Mouse (Mus musculus) neural tube, embryonic 15.5 days (tissue): ENCODE measurements around the gene Nts. TPM values are rescaled to one million over a fixed set of nuclear protein-coding genes. Genes with fewer than 3 reads are reported as not detected.

Experiments used
- ATAC-seq: fragments of 200-750 bp; cut with Nextera tagmentation; 2 replicates; pipeline ENCODE4 v1.8.0; 2017; ENCODE audit warnings: mild to moderate bottlenecking, moderate TSS enrichment, moderate library complexity; ENCODE audit not compliant: low FRiP score
- H3K27ac ChIP-seq: fragments of 300-500 bp; sonication (generic); replicated peaks from 2 replicates; pipeline ENCODE4 v1.5.1; 2015; ENCODE audit warnings: mild to moderate bottlenecking, inconsistent platforms
- H3K27me3 ChIP-seq: fragments of 300-500 bp; sonication (generic); replicated peaks from 2 replicates; pipeline ENCODE4 v1.6.1; 2015; ENCODE audit warnings: inconsistent platforms
- H3K36me3 ChIP-seq: fragments of 300-500 bp; sonication (generic); 2 replicates; pipeline ENCODE4 v1.6.1; 2015; ENCODE audit warnings: inconsistent platforms
- H3K4me1 ChIP-seq: fragments of 300-500 bp; sonication (generic); 2 replicates; pipeline ENCODE4 v1.6.1; 2015; ENCODE audit warnings: inconsistent platforms
- H3K4me2 ChIP-seq: fragments of 300-500 bp; sonication (generic); 2 replicates; pipeline ENCODE4 v1.6.1; 2015; ENCODE audit warnings: inconsistent platforms, mild to moderate bottlenecking, moderate library complexity
- H3K4me3 ChIP-seq: fragments of 300-500 bp; sonication (generic); replicated peaks from 2 replicates; pipeline ENCODE4 v1.5.1; 2015; ENCODE audit warnings: mild to moderate bottlenecking, inconsistent platforms
- H3K9ac ChIP-seq: fragments of 300-500 bp; sonication (generic); replicated peaks from 2 replicates; pipeline ENCODE4 v1.6.1; 2015; ENCODE audit warnings: mild to moderate bottlenecking, inconsistent platforms
- H3K9me3 ChIP-seq: fragments of 300-500 bp; sonication (generic); replicated peaks from 2 replicates; pipeline ENCODE4 v1.6.1; 2016; ENCODE audit warnings: inconsistent platforms
- WGBS: fragments of 180-500 bp; shearing (Covaris S2); methylation state at CpG from one replicate; pipeline ENCODE4 v1.1.7; 2015; ENCODE audit warnings: mixed read lengths; 5-methylcytosine and 5-hydroxymethylcytosine counted together
- polyA plus RNA-seq: library from polyadenylated mRNA; unstranded; fragments of >200 nt; fragmentation: Nextera tagmentation; extraction: Ambion mirVana; gene quantifications from 2 replicates; pipeline ENCODE4 v1.2.1, GENCODE M21; 2015

Gene Nts
- 7.9 and 11.3 TPM in 2 replicates for polyA plus RNA-seq

- Histone ChIP-seq H3K27ac (no peak within 1 kb of the TSS), H3K4me1 (no peaks in the 10 kb centered on the region), H3K9me3 (no peaks in the 10 kb centered on the region), H3K9ac (no peak within 1 kb of the TSS), H3K36me3 (no peaks in the 10 kb centered on the region), H3K4me2 (no peak within 1 kb of the TSS), H3K27me3 (no peaks in the 10 kb centered on the region), H3K4me3 (no peak within 1 kb of the TSS)
- WGBS: 37% methylated on average over 3 of the region's 3 CpGs
- no peak for ATAC-seq
These were observed at the start of gene Nts for GRCm38 (mm10) chr10:102490386-102490785. TSS of gene Nts (minus strand) at chr10:102490486.

- H3K9ac ChIP-seq: no peak overlapping the region
- no peak for ATAC-seq
- no peaks in the 10 kb centered on the region for H3K36me3 ChIP-seq
- WGBS: 77% methylated on average over 3 of the region's 3 CpGs
- H3K9me3 ChIP-seq: no peaks in the 10 kb centered on the region
- no peak overlapping the region for H3K4me3 ChIP-seq
- no peaks in the 10 kb centered on the region for H3K4me1 ChIP-seq
- no peak overlapping the region for H3K4me2 ChIP-seq
- no peaks in the 10 kb centered on the region for H3K27me3 ChIP-seq
- no peak overlapping the region for H3K27ac ChIP-seq
These were observed 37.6 kb upstream of the Nts start for GRCm38 (mm10) chr10:102527901-102528300.

- Histone ChIP-seq H3K27ac (no peak overlapping the region), H3K4me1 (no peaks in the 10 kb centered on the region; the same call in 1 of the 2 replicates), H3K36me3 (no peaks in the 10 kb centered on the region), H3K9ac (no peak overlapping the region), H3K27me3 (no peaks in the 10 kb centered on the region), H3K9me3 (no peaks in the 10 kb centered on the region), H3K4me2 (no peak overlapping the region), H3K4me3 (no peak overlapping the region)
- no peak for ATAC-seq
- WGBS: 5% methylated on average over 1 of the region's 1 CpGs
These were observed 23.9 kb upstream of the Nts start for GRCm38 (mm10) chr10:102514159-102514558.

DNA sequence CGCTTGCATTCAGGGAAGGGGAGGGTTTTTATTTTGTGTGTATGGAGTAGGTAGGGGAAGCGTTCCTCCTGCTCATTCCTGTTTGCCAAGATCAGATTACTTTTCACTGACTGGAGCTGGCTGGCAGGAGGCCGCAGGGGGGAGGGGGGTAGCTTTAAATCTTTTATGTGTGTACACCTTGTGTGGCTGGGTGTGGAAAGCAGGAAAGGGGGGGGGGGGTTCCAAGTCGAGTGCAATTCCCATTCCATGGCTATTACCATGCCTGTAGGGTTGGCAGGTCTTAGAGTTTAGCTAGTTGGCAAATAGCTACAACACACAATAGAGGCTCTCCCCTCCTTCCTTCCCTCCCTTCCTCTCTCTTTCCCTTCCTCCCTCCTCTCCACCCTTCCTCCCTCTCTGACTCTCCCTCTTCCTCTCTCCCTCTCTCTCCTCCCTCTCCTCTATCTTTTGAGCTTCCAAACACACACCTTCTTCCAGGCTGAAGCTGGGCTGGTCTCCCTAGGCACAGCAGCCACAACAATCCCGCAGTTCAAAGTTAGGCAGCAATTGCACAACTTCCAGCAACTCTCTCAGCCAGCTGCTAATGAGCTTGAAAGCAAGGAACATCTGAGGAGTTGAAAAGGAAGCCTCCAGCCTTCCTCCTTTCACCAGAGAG, 21.6 kb upstream of the Nts start, which contains the start of gene Rassf9:
TSS of gene Rassf9 (plus strand) at position 416 of the 655 bp plus-strand sequence.
- 13% methylated on average over 5 of the region's 5 CpGs for WGBS
- no peaks in the 10 kb centered on the region for H3K9me3 ChIP-seq
- peak within 1 kb of the TSS; percentile 9 for H3K4me2 ChIP-seq
- no peaks in the 10 kb centered on the region; the same call in 1 of the 2 replicates for H3K4me1 ChIP-seq
- H3K36me3 ChIP-seq: no peaks in the 10 kb centered on the region
- no peak within 1 kb of the TSS for H3K4me3 ChIP-seq
- no peak for ATAC-seq
- H3K27me3 ChIP-seq: no peaks in the 10 kb centered on the region
- H3K27ac ChIP-seq: no peak within 1 kb of the TSS
- no peak within 1 kb of the TSS for H3K9ac ChIP-seq

GRCm38 (mm10) chr10:102511461-102511806, 21.1 kb upstream of the Nts start:
- Histone ChIP-seq H3K4me3 (no peak overlapping the region), H3K27ac (no peak overlapping the region), H3K4me2 (peak overlapping the region; percentile 9), H3K9ac (no peak overlapping the region), H3K36me3 (no peaks in the 10 kb centered on the region), H3K27me3 (no peaks in the 10 kb centered on the region), H3K9me3 (no peaks in the 10 kb centered on the region), H3K4me1 (no peaks in the 10 kb centered on the region; the same call in 1 of the 2 replicates)
- WGBS: 37% methylated on average over 3 of the region's 3 CpGs
- ATAC-seq: no peak

GRCm38 (mm10) chr10:102507386-102507785, 17.1 kb upstream of the Nts start:
- WGBS: 71% methylated on average over 4 of the region's 4 CpGs
- ATAC-seq: no peak
- no peak overlapping the region for H3K4me3 ChIP-seq
- no peak overlapping the region for H3K4me2 ChIP-seq
- no peaks in the 10 kb centered on the region for H3K36me3 ChIP-seq
- H3K9ac ChIP-seq: no peak overlapping the region
- H3K27me3 ChIP-seq: no peaks in the 10 kb centered on the region
- H3K4me1 ChIP-seq: no peaks in the 10 kb centered on the region; the same call in 1 of the 2 replicates
- no peaks in the 10 kb centered on the region for H3K9me3 ChIP-seq
- no peak overlapping the region for H3K27ac ChIP-seq

- H3K36me3 ChIP-seq: no peaks in the 10 kb centered on the region
- H3K27ac ChIP-seq: no peak overlapping the region
- 29% methylated on average over 4 of the region's 4 CpGs for WGBS
- no peaks in the 10 kb centered on the region for H3K9me3 ChIP-seq
- no peak overlapping the region for H3K4me3 ChIP-seq
- no peak overlapping the region for H3K4me2 ChIP-seq
- H3K9ac ChIP-seq: no peak overlapping the region
- no peaks in the 10 kb centered on the region for H3K4me1 ChIP-seq
- no peak for ATAC-seq
- H3K27me3 ChIP-seq: no peaks in the 10 kb centered on the region
These were observed 8.5 kb upstream of the Nts start for GRCm38 (mm10) chr10:102498754-102499153.

DNA sequence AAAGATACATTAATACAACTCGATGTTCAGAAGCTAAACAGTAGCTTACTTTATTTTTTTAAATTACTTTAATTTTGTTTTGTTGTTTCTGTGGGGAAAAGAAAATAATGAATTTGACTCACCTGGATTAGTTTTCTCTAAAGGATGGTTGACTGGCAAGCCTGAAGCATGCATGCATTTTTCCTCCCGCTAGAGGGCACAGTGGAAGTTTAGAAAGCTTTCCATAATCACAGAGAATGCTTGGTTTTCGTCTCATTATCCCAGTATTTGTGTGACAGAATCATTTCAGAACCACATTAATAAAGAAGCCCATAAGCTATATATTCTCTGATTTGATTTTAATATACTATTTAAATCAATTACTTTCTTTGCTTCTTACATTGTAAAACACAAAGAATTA, 1.5 kb upstream of the Nts start:
- WGBS: 13% methylated on average over 3 of the region's 3 CpGs
- ATAC-seq: no peak

DNA sequence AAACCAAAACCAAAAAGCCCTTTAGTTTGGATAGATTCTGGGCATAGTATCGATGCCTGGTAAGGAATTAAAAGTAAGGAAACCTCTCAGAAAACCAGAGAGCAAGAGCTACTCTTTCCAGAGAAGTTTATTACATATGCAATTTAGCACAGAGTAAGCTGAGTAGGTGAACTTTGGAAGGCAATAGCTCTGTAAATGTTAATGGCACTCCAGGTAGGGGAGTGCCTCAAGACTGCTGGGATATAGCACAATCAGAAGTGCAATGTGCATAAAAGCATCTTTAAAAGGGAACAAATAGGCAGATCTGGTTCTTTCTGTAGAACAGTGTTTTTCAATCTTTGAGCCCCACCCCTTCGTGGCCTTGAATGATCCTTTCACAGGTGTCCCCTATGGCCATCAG, 20.9 kb downstream of the Nts start:
- Histone ChIP-seq H3K9ac (no peak overlapping the region), H3K4me3 (no peak overlapping the region), H3K36me3 (no peaks in the 10 kb centered on the region), H3K4me1 (no peaks in the 10 kb centered on the region), H3K27ac (no peak overlapping the region), H3K9me3 (no peaks in the 10 kb centered on the region), H3K4me2 (no peak overlapping the region), H3K27me3 (no peaks in the 10 kb centered on the region)
- 86% methylated on average over 2 of the region's 2 CpGs for WGBS
- ATAC-seq: no peak

More for the DNA sequence above, 1.5 kb upstream of the Nts start:
- Histone ChIP-seq H3K36me3 (no peaks in the 10 kb centered on the region), H3K27ac (no peak overlapping the region), H3K4me2 (no peak overlapping the region), H3K4me1 (no peaks in the 10 kb centered on the region), H3K9ac (no peak overlapping the region), H3K4me3 (no peak overlapping the region), H3K27me3 (no peaks in the 10 kb centered on the region), H3K9me3 (no peaks in the 10 kb centered on the region)

DNA sequence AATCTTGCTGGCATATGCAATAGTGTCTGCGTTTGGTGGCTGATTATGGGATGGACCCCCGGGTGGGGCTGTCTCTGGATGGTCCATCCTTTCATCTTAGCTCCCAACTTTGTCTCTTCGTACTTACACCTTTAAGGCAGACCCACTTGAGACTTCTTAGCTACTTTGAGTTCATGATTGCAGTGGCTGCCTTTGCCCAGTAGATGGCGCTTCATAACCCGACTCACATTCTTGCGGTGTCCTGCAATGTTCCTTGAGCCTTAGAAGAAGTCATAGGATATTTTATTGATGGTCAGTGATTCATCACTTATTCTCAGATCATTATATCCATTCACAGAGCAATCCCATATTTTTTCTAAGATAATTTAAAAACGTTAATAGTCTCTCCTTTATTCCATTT, 38.5 kb downstream of the Nts start:
- Histone ChIP-seq H3K9ac (no peak overlapping the region), H3K4me2 (no peak overlapping the region), H3K36me3 (no peaks in the 10 kb centered on the region), H3K4me1 (no peaks in the 10 kb centered on the region), H3K27me3 (no peaks in the 10 kb centered on the region), H3K4me3 (no peak overlapping the region), H3K27ac (no peak overlapping the region), H3K9me3 (no peaks in the 10 kb centered on the region)
- 13% methylated on average over 7 of the region's 7 CpGs for WGBS
- ATAC-seq: no peak

GRCm38 (mm10) chr10:102449449-102449848, 40.8 kb downstream of the Nts start:
- no peak for ATAC-seq
- H3K27ac ChIP-seq: no peak overlapping the region
- H3K36me3 ChIP-seq: no peaks in the 10 kb centered on the region
- no peaks in the 10 kb centered on the region for H3K4me1 ChIP-seq
- no peaks in the 10 kb centered on the region for H3K27me3 ChIP-seq
- no peak overlapping the region for H3K4me2 ChIP-seq
- H3K9me3 ChIP-seq: no peaks in the 10 kb centered on the region
- WGBS: 9% methylated on average over 7 of the region's 7 CpGs
- no peak overlapping the region for H3K4me3 ChIP-seq
- no peak overlapping the region for H3K9ac ChIP-seq

- no peak overlapping the region for H3K27ac ChIP-seq
- peak; percentile 53; the same call in 1 of the 2 replicates for ATAC-seq
- no peaks in the 10 kb centered on the region for H3K36me3 ChIP-seq
- H3K9ac ChIP-seq: no peak overlapping the region
- H3K27me3 ChIP-seq: no peaks in the 10 kb centered on the region
- H3K4me3 ChIP-seq: no peak overlapping the region
- H3K9me3 ChIP-seq: no peaks in the 10 kb centered on the region
- no peak overlapping the region for H3K4me2 ChIP-seq
- 29% methylated on average over 2 of the region's 2 CpGs for WGBS
- no peaks in the 10 kb centered on the region for H3K4me1 ChIP-seq
These were observed 45.3 kb downstream of the Nts start for GRCm38 (mm10) chr10:102444912-102445556.
